Comparison of ENCODE assay signal across 8 mouse cellular contexts in genomic region chr14:62457420-62458181, GRCm38 (mm10). TPM values are rescaled to one million over a fixed set of nuclear protein-coding genes. Genes with fewer than 3 reads are reported as not detected.
DNase-seq lines count a peak whose midpoint lies in the region; ATAC-seq and TF ChIP-seq lines count a peak whose summit lies in the region.

No protein-coding gene starts in this region.

- peak; percentile 87 for DNase-seq in A20 (ENCODE audit: low read depth, low spot score)
- peak; percentile 40 to 66 for DNase-seq in spleen, postnatal 14 days (ENCODE audit: low spot score in 2 of 2)

- 20% methylated on average over 22 of the region's 22 CpGs for WGBS in bone marrow, adult 2 months
- 20% methylated on average over 22 of the region's 22 CpGs for WGBS in embryonic facial prominence, embryonic 15.5 days
- WGBS in heart, embryonic 11.5 days (ENCODE audit: insufficient replicate concordance) = 16% methylated on average over 22 of the region's 22 CpGs
- WGBS in kidney, embryonic 14.5 days = 18% methylated on average over 22 of the region's 22 CpGs
- 18% methylated on average over 22 of the region's 22 CpGs for WGBS in limb, embryonic 13.5 days

- no peak overlapping the region for H3K9ac ChIP-seq in embryonic facial prominence, embryonic 15.5 days
- no peak overlapping the region for H3K9ac ChIP-seq in heart, embryonic 11.5 days (ENCODE audit: low read depth, low read length)
- H3K9ac ChIP-seq in kidney, embryonic 14.5 days (ENCODE audit: low read depth, low read length) = no peak overlapping the region
- H3K9ac ChIP-seq in limb, embryonic 13.5 days = no peak overlapping the region

- H3K27me3 ChIP-seq in embryonic facial prominence, embryonic 15.5 days = no peaks in the 10 kb centered on the region
- no peaks in the 10 kb centered on the region for H3K27me3 ChIP-seq in heart, embryonic 11.5 days (ENCODE audit: control insufficient read depth, insufficient read depth, low read length)
- H3K27me3 ChIP-seq in kidney, embryonic 14.5 days (ENCODE audit: control insufficient read depth, insufficient read depth, low read length) = no peaks in the 10 kb centered on the region
- peaks cover 9% of the 10 kb centered on the region for H3K27me3 ChIP-seq in limb, embryonic 13.5 days

- TF ChIP-seq POLR2A in bone marrow, adult 2 months (IDR thresholded peaks at IDR 0.05; ENCODE audit: borderline replicate concordance, control insufficient read depth, low read depth, low read length) = no peak

- no peaks in the 10 kb centered on the region for H3K36me3 ChIP-seq in embryonic facial prominence, embryonic 15.5 days
- no peaks in the 10 kb centered on the region for H3K36me3 ChIP-seq in heart, embryonic 11.5 days (ENCODE audit: control insufficient read depth, insufficient read depth, low read length)
- no peaks in the 10 kb centered on the region for H3K36me3 ChIP-seq in kidney, embryonic 14.5 days (ENCODE audit: control insufficient read depth, insufficient read depth, low read length)
- no peaks in the 10 kb centered on the region for H3K36me3 ChIP-seq in limb, embryonic 13.5 days

- no peak overlapping the region for H3K27ac ChIP-seq in bone marrow, adult 2 months (ENCODE audit: control insufficient read depth, insufficient read depth, low read depth, low read length, poor library complexity)
- H3K27ac ChIP-seq in embryonic facial prominence, embryonic 15.5 days (replicated peaks) = no peak overlapping the region
- no peak overlapping the region for H3K27ac ChIP-seq in heart, embryonic 11.5 days (ENCODE audit: low read depth, low read length)
- no peak overlapping the region for H3K27ac ChIP-seq in kidney, embryonic 14.5 days (ENCODE audit: low read depth, low read length)
- H3K27ac ChIP-seq in limb, embryonic 13.5 days = no peak overlapping the region

- no peaks in the 10 kb centered on the region for H3K9me3 ChIP-seq in embryonic facial prominence, embryonic 15.5 days (replicated peaks)
- H3K9me3 ChIP-seq in heart, embryonic 11.5 days (replicated peaks; ENCODE audit: control insufficient read depth, low read length) = no peaks in the 10 kb centered on the region
- no peaks in the 10 kb centered on the region for H3K9me3 ChIP-seq in kidney, embryonic 14.5 days (ENCODE audit: control insufficient read depth, low read length)
- no peaks in the 10 kb centered on the region for H3K9me3 ChIP-seq in limb, embryonic 13.5 days

- peak; percentile 63; the same call in 1 of the 2 replicates for ATAC-seq in embryonic facial prominence, embryonic 15.5 days (ENCODE audit: insufficient number of reproducible peaks, low FRiP score, low TSS enrichment, low read depth)
- no peak for ATAC-seq in heart, embryonic 11.5 days (replicated peaks; ENCODE audit: insufficient number of reproducible peaks, low FRiP score, low TSS enrichment)
- 0 out of 2 replicates have a peak, but pooled peaks have one; percentile 69 for ATAC-seq in kidney, embryonic 14.5 days (ENCODE audit: low FRiP score, low TSS enrichment)
- peak; percentile 83 for ATAC-seq in limb, embryonic 13.5 days (ENCODE audit: low FRiP score, low read depth)
- peak; percentile 74; the same call in 1 of the 2 replicates for ATAC-seq in monocyte, adult 5-6 weeks (replicated peaks; ENCODE audit: insufficient number of reproducible peaks, low FRiP score, low TSS enrichment, poor library complexity, severe bottlenecking)

- no peaks in the 10 kb centered on the region; the same call in 1 of the 2 replicates for H3K4me1 ChIP-seq in bone marrow, adult 2 months (ENCODE audit: control insufficient read depth, insufficient read depth, low read length)
- peaks cover 6% of the 10 kb centered on the region; the same call in 1 of the 2 replicates for H3K4me1 ChIP-seq in embryonic facial prominence, embryonic 15.5 days
- H3K4me1 ChIP-seq in heart, embryonic 11.5 days (ENCODE audit: control insufficient read depth, insufficient read depth, low read length) = no peaks in the 10 kb centered on the region
- no peaks in the 10 kb centered on the region for H3K4me1 ChIP-seq in kidney, embryonic 14.5 days (ENCODE audit: control insufficient read depth, insufficient read depth, low read length)
- H3K4me1 ChIP-seq in limb, embryonic 13.5 days = no peaks in the 10 kb centered on the region

- H3K4me2 ChIP-seq in embryonic facial prominence, embryonic 15.5 days (replicated peaks) = peak overlapping the region; percentile 36; the same call in 1 of the 2 replicates
- H3K4me2 ChIP-seq in heart, embryonic 11.5 days = peak overlapping the region; percentile 25; the same call in 1 of the 2 replicates
- H3K4me2 ChIP-seq in kidney, embryonic 14.5 days (replicated peaks; ENCODE audit: low read depth, low read length) = peak overlapping the region; percentile 26; the same call in 1 of the 2 replicates
- H3K4me2 ChIP-seq in limb, embryonic 13.5 days (replicated peaks) = no peak overlapping the region

- no peak overlapping the region for H3K4me3 ChIP-seq in bone marrow, adult 2 months (replicated peaks; ENCODE audit: control insufficient read depth, low read depth, low read length)
- H3K4me3 ChIP-seq in embryonic facial prominence, embryonic 15.5 days (replicated peaks) = no peak overlapping the region
- no peak overlapping the region for H3K4me3 ChIP-seq in heart, embryonic 11.5 days (ENCODE audit: low read depth, low read length)
- H3K4me3 ChIP-seq in kidney, embryonic 14.5 days (ENCODE audit: low read length) = no peak overlapping the region
- no peak overlapping the region for H3K4me3 ChIP-seq in limb, embryonic 13.5 days

- TF ChIP-seq CTCF in bone marrow, adult 2 months (IDR thresholded peaks at IDR 0.05; ENCODE audit: control insufficient read depth, insufficient read depth, low read length) = peak; percentile 74

RNA-seq across cellular contexts. Expression of gene Gucy1b2, which starts 1.5 kb away (rescaled TPM):
- polyA plus RNA-seq in bone marrow, adult 2 months (2011; ENCODE audit: insufficient read depth, insufficient read length, low replicate concordance, missing spikeins) = not detected in 2 replicates
- 0.40 and 0.51 TPM in 2 replicates for polyA plus RNA-seq in embryonic facial prominence, embryonic 15.5 days (2015; fragmentation: Nextera tagmentation; extraction: Ambion mirVana)
- not detected in 2 replicates for polyA plus RNA-seq in heart, embryonic 11.5 days (2014; fragmentation: Nextera tagmentation; extraction: Ambion mirVana)
- polyA plus RNA-seq in kidney, embryonic 14.5 days (2014; fragmentation: Nextera tagmentation; extraction: Ambion mirVana) = 0.07 TPM in 1 of 2 replicates, not detected in the other
- 0.40 and 0.71 TPM in 2 replicates for polyA plus RNA-seq in limb, embryonic 13.5 days (2015; fragmentation: Nextera tagmentation; extraction: Ambion mirVana)
- not detected in 3 replicates for total RNA-seq in monocyte, adult 5-6 weeks (2017)
